Mouse (Mus musculus) embryonic facial prominence, embryonic 12.5 days (tissue): ENCODE data around the gene Pla2g5. TPM values are rescaled to one million over a fixed set of nuclear protein-coding genes. Genes with fewer than 3 reads are reported as not detected.
"Not testable (repeated sequence)": the region's sequence is repeated elsewhere in the genome, so short reads cannot be mapped to it uniquely, and the experiment has no call there.

Source experiments
- ATAC-seq: fragments of 200-750 bp; cut with Nextera tagmentation; 2 replicates; pipeline ENCODE4 v1.8.0; 2017; ENCODE audit not compliant: insufficient number of reproducible peaks, insufficient read depth, low FRiP score, low TSS enrichment
- H3K27ac ChIP-seq: fragments of 300-500 bp; sonication (generic); 2 replicates; pipeline ENCODE4 v1.5.1; 2016; ENCODE audit warnings: mild to moderate bottlenecking
- H3K27me3 ChIP-seq: fragments of 300-500 bp; sonication (generic); 2 replicates; pipeline ENCODE4 v1.6.1; 2016; ENCODE audit warnings: mild to moderate bottlenecking, moderate library complexity
- H3K36me3 ChIP-seq: fragments of 300-500 bp; sonication (generic); 2 replicates; pipeline ENCODE4 v1.6.1; 2016; ENCODE audit warnings: mild to moderate bottlenecking
- H3K4me1 ChIP-seq: fragments of 300-500 bp; sonication (generic); 2 replicates; pipeline ENCODE4 v1.6.1; 2016
- H3K4me2 ChIP-seq: fragments of 300-500 bp; sonication (generic); replicated peaks from 2 replicates; pipeline ENCODE4 v1.6.1; 2016; ENCODE audit warnings: mild to moderate bottlenecking, moderate library complexity
- H3K4me3 ChIP-seq: fragments of 300-500 bp; sonication (generic); 2 replicates; pipeline ENCODE4 v1.5.1; 2016; ENCODE audit warnings: mild to moderate bottlenecking
- H3K9ac ChIP-seq: fragments of 300-500 bp; sonication (generic); 2 replicates; pipeline ENCODE4 v1.6.1; 2016; ENCODE audit warnings: mild to moderate bottlenecking, moderate library complexity
- H3K9me3 ChIP-seq: fragments of 300-500 bp; sonication (generic); 2 replicates; pipeline ENCODE4 v1.6.1; 2016; ENCODE audit warnings: mild to moderate bottlenecking, moderate library complexity
- WGBS: fragments of 180-500 bp; shearing (Covaris S2); methylation state at CpG from one replicate; pipeline ENCODE4 v1.1.7; 2016; 5-methylcytosine and 5-hydroxymethylcytosine counted together
- polyA plus RNA-seq: library from polyadenylated mRNA; unstranded; fragments of >200 nt; fragmentation: Nextera tagmentation; extraction: Ambion mirVana; gene quantifications from 2 replicates; pipeline ENCODE4 v1.2.1, GENCODE M21; 2016

The Pla2g5 gene
- polyA plus RNA-seq, 1 experiment from 2014 or later, result 0.82 TPM

DNA sequence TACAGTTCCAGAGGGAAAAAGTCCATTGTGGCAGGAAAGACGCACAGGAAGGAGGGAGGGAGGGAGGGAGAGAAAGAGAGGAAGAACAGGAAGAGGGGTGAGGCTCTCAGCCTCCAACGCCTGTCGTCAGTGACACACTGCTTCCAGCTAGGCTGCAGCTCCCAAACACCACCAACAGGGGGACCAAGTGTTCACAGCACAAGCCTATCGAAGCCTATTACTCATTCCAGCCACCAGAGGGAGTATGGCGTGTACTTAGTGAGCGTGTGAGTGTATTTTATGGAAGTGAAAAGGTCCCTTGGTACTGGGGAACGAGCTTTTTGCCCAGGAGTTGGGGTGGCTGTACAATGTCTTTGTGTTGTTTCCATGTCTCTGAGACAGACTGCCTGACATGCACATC, 6.8 kb downstream of the Pla2g5 start:
- 24% methylated on average over 7 of the region's 7 CpGs for WGBS

GRCm38 (mm10) chr4:138855092-138855632, 8.1 kb downstream of the Pla2g5 start:
- no peak overlapping the region for H3K27ac ChIP-seq
- no peak overlapping the region for H3K4me3 ChIP-seq
- H3K4me2 ChIP-seq, result no peak overlapping the region
- H3K27me3 ChIP-seq, result no peaks in the 10 kb centered on the region
- no peaks in the 10 kb centered on the region for H3K9me3 ChIP-seq
- ATAC-seq, result no peak
- WGBS, result 87% methylated on average over 9 of the region's 9 CpGs
- no peaks in the 10 kb centered on the region for H3K36me3 ChIP-seq
- no peak overlapping the region for H3K9ac ChIP-seq
- H3K4me1 ChIP-seq, result no peaks in the 10 kb centered on the region

More for the DNA sequence above, 6.8 kb downstream of the Pla2g5 start:
- Histone ChIP-seq H3K36me3 (no peaks in the 10 kb centered on the region), H3K27ac (no peak overlapping the region), H3K4me1 (no peaks in the 10 kb centered on the region), H3K9ac (no peak overlapping the region), H3K4me3 (no peak overlapping the region), H3K27me3 (no peaks in the 10 kb centered on the region), H3K4me2 (no peak overlapping the region), H3K9me3 (no peaks in the 10 kb centered on the region)
- ATAC-seq, result no peak

GRCm38 (mm10) chr4:138852961-138853360, 10.3 kb downstream of the Pla2g5 start:
- H3K4me1 ChIP-seq, result no peaks in the 10 kb centered on the region
- no peak overlapping the region for H3K4me3 ChIP-seq
- WGBS, result 72% methylated on average over 6 of the region's 6 CpGs
- no peak overlapping the region for H3K9ac ChIP-seq
- ATAC-seq, result no peak
- no peaks in the 10 kb centered on the region for H3K36me3 ChIP-seq
- H3K4me2 ChIP-seq, result no peak overlapping the region
- H3K9me3 ChIP-seq, result no peaks in the 10 kb centered on the region
- H3K27ac ChIP-seq, result no peak overlapping the region
- no peaks in the 10 kb centered on the region for H3K27me3 ChIP-seq

DNA sequence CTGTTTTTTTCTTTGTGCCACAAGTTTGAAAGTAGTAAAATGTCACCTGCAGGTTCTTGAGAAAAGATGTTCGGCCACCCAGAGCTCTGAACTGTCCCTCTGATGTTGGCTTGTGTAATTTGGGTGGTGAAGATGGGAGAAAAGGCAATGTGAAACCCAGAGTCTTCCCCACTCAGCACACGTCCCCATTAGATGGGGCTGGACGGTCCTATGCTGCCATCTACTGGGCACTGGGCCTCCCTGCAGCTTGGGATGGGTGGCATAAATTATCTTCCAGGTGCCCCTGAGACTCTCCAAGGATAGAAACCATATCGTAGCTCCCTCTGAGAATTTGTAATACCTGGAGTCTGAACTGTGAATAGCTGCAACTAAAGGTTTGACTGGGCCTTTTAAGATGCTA, 11.8 kb downstream of the Pla2g5 start:
- Histone ChIP-seq H3K27ac (no peak overlapping the region), H3K36me3 (no peaks in the 10 kb centered on the region), H3K4me2 (no peak overlapping the region), H3K4me3 (no peak overlapping the region), H3K9ac (no peak overlapping the region), H3K9me3 (no peaks in the 10 kb centered on the region), H3K27me3 (no peaks in the 10 kb centered on the region), H3K4me1 (no peaks in the 10 kb centered on the region)
- WGBS, result 6% methylated on average over 4 of the region's 4 CpGs
- no peak for ATAC-seq

- Histone ChIP-seq H3K9me3 (peaks cover 14% of the 10 kb centered on the region), H3K27me3 (no peaks in the 10 kb centered on the region), H3K4me3 (no peak overlapping the region), H3K36me3 (no peaks in the 10 kb centered on the region), H3K9ac (no peak overlapping the region), H3K27ac (no peak overlapping the region), H3K4me1 (no peaks in the 10 kb centered on the region), H3K4me2 (no peak overlapping the region)
- no peak for ATAC-seq
- WGBS, result 80% methylated on average over 7 of the region's 7 CpGs
Observed at GRCm38 (mm10) chr4:138841386-138841785, 21.9 kb downstream of the Pla2g5 start.

DNA sequence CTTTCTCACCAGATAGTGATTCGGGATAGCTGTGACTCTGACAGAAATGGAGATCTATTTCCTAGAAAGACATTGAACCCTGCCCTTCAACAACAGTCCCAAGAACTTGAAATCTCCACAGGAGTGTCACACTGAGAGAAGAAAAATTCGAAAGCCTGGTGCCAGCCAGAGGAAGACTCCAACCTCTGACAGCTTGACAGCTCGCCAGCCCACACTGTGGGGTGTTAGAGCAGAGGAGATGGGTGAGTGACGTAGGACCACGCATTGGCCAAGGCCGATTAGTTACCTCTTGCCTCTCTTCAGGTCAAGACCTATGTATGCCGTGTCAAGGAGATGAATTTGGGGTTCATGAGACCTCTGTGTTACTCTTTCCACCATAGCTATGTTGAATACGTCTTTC, 22.6 kb downstream of the Pla2g5 start:
- H3K9me3 ChIP-seq, result peaks cover 14% of the 10 kb centered on the region
- H3K4me1 ChIP-seq, result no peaks in the 10 kb centered on the region
- H3K4me3 ChIP-seq, result no peak overlapping the region
- 82% methylated on average over 8 of the region's 8 CpGs for WGBS
- H3K27me3 ChIP-seq, result no peaks in the 10 kb centered on the region
- no peak overlapping the region for H3K4me2 ChIP-seq
- H3K27ac ChIP-seq, result no peak overlapping the region
- no peak overlapping the region for H3K9ac ChIP-seq
- ATAC-seq, result no peak
- H3K36me3 ChIP-seq, result no peaks in the 10 kb centered on the region

GRCm38 (mm10) chr4:138839806-138840205, 23.5 kb downstream of the Pla2g5 start:
- no peak overlapping the region for H3K4me2 ChIP-seq
- peaks cover 14% of the 10 kb centered on the region for H3K9me3 ChIP-seq
- no peaks in the 10 kb centered on the region for H3K4me1 ChIP-seq
- WGBS, result 80% methylated on average over 6 of the region's 6 CpGs
- no peak overlapping the region for H3K27ac ChIP-seq
- no peak overlapping the region for H3K9ac ChIP-seq
- H3K27me3 ChIP-seq, result no peaks in the 10 kb centered on the region
- ATAC-seq, result no peak
- no peak overlapping the region for H3K4me3 ChIP-seq
- H3K36me3 ChIP-seq, result no peaks in the 10 kb centered on the region

DNA sequence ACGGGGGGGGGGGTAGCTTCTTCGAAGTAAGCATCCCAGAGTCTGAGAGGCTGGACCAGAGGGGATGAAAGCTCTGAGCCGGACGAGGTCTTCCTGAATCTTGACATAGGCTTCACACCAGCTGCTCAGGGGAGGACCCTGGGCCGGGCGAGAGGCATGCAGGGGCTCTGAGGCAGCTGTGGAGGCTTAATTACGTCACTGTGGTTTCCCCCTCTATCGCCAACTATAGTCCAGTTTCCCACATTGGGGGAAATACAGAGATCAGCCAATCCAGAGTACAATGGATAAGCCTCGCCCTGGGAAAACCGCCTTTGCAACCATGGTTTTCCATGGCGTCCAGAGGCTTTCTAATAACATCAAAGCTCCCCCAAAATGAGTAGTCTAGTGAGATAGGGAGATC, 36.1 kb downstream of the Pla2g5 start:
- H3K27me3 ChIP-seq, result no peaks in the 10 kb centered on the region
- no peak for ATAC-seq
- H3K9ac ChIP-seq, result no peak overlapping the region
- no peak overlapping the region for H3K4me3 ChIP-seq
- WGBS, result 65% methylated on average over 11 of the region's 11 CpGs
- no peak overlapping the region for H3K27ac ChIP-seq
- peaks cover 5% of the 10 kb centered on the region; the same call in 1 of the 2 replicates for H3K9me3 ChIP-seq
- H3K36me3 ChIP-seq, result no peaks in the 10 kb centered on the region
- H3K4me2 ChIP-seq, result no peak overlapping the region
- 0 out of 2 replicates have a peak, but pooled peaks cover 3% of the 10 kb centered on the region for H3K4me1 ChIP-seq

DNA sequence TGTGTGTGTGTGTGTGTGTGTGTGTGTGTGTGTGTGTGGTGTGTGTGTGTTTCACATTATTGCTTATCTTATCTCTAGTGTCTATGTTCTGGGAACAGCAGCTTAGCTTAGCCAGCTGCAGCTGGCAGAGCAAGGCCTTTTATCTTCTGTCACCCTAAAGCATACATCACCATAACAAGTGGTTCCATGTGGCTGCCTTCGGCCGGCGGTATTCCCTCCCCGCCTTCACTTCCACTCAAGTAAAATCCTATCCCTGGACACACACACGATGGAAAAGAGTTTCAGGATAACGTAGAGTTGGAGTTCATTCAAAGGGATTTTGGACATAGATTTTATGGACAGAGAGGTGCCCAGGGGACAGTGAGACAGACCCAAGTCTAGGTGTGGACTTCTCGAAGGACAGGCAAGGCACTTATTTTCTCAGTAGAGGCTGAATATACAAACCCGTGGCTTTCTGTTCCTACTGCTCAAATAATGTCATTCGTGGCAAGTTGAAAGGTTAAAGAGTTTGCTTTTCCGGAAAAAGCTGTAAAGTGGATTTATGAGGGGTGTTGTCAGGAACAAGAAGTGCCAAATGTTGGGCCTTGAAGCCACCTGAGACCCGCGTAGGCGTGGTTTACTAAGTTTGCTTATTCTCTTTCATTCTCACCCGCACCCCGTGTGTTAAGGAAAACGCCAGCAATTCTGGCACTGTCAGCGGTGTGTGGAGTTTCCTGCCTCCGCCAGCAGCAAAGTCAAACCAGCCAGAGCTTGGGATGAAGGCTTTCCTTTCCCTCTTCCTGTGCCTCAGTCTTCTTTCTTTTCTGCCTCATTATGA, 37.3 kb downstream of the Pla2g5 start:
- no peaks in the 10 kb centered on the region for H3K27me3 ChIP-seq
- H3K36me3 ChIP-seq, result no peaks in the 10 kb centered on the region
- no peak overlapping the region for H3K4me3 ChIP-seq
- 62% methylated on average over 18 of the region's 18 CpGs for WGBS
- no peak overlapping the region for H3K27ac ChIP-seq
- no peak for ATAC-seq
- H3K9ac ChIP-seq, result no peak overlapping the region
- H3K4me2 ChIP-seq, result no peak overlapping the region
- 0 out of 2 replicates have a peak, but pooled peaks cover 3% of the 10 kb centered on the region for H3K4me1 ChIP-seq
- H3K9me3 ChIP-seq, result peaks cover 6% of the 10 kb centered on the region; the same call in 1 of the 2 replicates

DNA sequence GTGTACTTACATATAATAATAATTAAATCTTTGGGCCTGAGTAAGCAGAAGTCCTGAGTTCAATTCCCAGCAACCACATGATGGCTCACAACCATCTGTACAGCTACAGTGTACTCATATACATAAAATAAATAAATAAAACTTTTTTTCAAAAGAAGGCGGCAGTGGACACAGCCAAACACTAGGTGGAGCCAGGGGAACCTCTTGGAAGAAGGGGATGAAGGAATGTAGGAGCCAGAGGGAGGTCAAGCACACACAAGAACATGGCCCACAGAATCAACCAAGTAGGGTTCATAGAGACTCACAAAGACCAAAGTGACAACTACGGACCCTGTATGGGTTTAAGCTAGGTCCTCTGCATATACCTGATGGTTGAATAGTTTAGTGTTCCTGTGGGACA, 38.6 kb downstream of the Pla2g5 start:
- H3K4me1 ChIP-seq, result peaks cover under 1% of the 10 kb centered on the region; the same call in 1 of the 2 replicates
- WGBS, result 82% methylated on average over 2 of the region's 2 CpGs
- no peak overlapping the region for H3K4me3 ChIP-seq
- no peak overlapping the region for H3K9ac ChIP-seq
- H3K9me3 ChIP-seq, result peaks cover 6% of the 10 kb centered on the region; the same call in 1 of the 2 replicates
- ATAC-seq, result no peak
- no peak overlapping the region for H3K27ac ChIP-seq
- H3K4me2 ChIP-seq, result no peak overlapping the region
- H3K36me3 ChIP-seq, result no peaks in the 10 kb centered on the region
- no peaks in the 10 kb centered on the region for H3K27me3 ChIP-seq

- H3K9me3 ChIP-seq, ATAC-seq, H3K4me2 ChIP-seq, H3K27ac ChIP-seq, H3K9ac ChIP-seq, H3K4me1 ChIP-seq, H3K27me3 ChIP-seq, H3K36me3 ChIP-seq, H3K4me3 ChIP-seq: not testable (repeated sequence)
- 76% methylated on average over 2 of the region's 2 CpGs for WGBS
Observed at GRCm38 (mm10) chr4:138824161-138824560, 39.1 kb downstream of the Pla2g5 start.

DNA sequence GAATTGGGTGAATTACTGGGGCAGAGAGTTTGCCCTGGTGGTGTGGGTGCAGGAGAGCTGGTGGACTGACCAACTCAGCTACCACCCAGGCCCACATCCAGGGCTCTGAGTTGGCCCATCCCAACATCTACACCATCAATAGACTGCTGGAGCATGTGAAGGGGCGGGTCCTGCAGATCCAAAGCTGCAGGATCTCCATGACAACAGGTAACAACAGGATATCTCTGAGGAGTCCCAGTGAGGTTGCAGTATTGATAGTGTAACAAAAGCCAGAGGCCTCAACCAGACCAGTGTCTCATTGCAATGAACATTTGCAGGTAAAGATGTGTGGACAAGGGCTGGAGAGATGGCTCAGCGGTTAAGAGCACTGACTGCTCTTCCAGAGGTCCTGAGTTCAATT, 42.2 kb downstream of the Pla2g5 start:
- WGBS, result 85% methylated on average over 2 of the region's 2 CpGs
- H3K4me2 ChIP-seq, result no peak overlapping the region
- ATAC-seq, result no peak
- peaks cover 9% of the 10 kb centered on the region for H3K4me1 ChIP-seq
- H3K27me3 ChIP-seq, result no peaks in the 10 kb centered on the region
- no peak overlapping the region for H3K27ac ChIP-seq
- no peak overlapping the region for H3K4me3 ChIP-seq
- peaks cover 6% of the 10 kb centered on the region; the same call in 1 of the 2 replicates for H3K9me3 ChIP-seq
- no peaks in the 10 kb centered on the region for H3K36me3 ChIP-seq
- no peak overlapping the region for H3K9ac ChIP-seq
